Mouse (Mus musculus) liver, adult 2 months (tissue): Measurements from ENCODE around the gene Erap1. TPM values are rescaled to one million over a fixed set of nuclear protein-coding genes. Genes with fewer than 3 reads are reported as not detected.
A peak's percentile ranks its signal among the peaks of the same experiment; 100 is the strongest.
"Not testable (repeated sequence)": the region's sequence is repeated elsewhere in the genome, so short reads cannot be mapped to it uniquely, and the experiment has no call there.

ENCODE experiments used
- DNase-seq: peaks from one replicate; pipeline ENCODE4 v3.0.0-alpha.2; 2011; ENCODE audit warnings: low read depth, low spot score; ENCODE audit errors: extremely low read depth
- H3K27ac ChIP-seq: fragments of 200-500 bp; replicated peaks from 2 replicates; pipeline ENCODE4 v1.5.1; 2012; ENCODE audit warnings: low read depth, mild to moderate bottlenecking, control low read depth, inconsistent platforms, low read length; ENCODE audit not compliant: insufficient read depth
- H3K27me3 ChIP-seq: fragments of 200-500 bp; 2 replicates; pipeline ENCODE4 v1.6.1; 2012; ENCODE audit warnings: mild to moderate bottlenecking, moderate library complexity, low read length, inconsistent platforms; ENCODE audit not compliant: control insufficient read depth, insufficient read depth
- H3K36me3 ChIP-seq: fragments of 200-500 bp; 2 replicates; pipeline ENCODE4 v1.6.1; 2012; ENCODE audit warnings: low read length, inconsistent platforms; ENCODE audit not compliant: control insufficient read depth, insufficient read depth
- H3K4me1 ChIP-seq: fragments of 200-500 bp; 2 replicates; pipeline ENCODE4 v1.6.1; 2011; ENCODE audit warnings: low read length; ENCODE audit not compliant: control insufficient read depth, insufficient read depth
- H3K4me3 ChIP-seq: fragments of 200-500 bp; 2 replicates; pipeline ENCODE4 v1.5.1; 2011; ENCODE audit warnings: low read depth, mild to moderate bottlenecking, control low read depth, low read length, moderate library complexity; ENCODE audit not compliant: insufficient read depth
- H3K79me2 ChIP-seq: fragments of 200-500 bp; 2 replicates; pipeline ENCODE4 v1.6.1; 2012; ENCODE audit warnings: inconsistent platforms, mild to moderate bottlenecking, low read length, moderate library complexity; ENCODE audit not compliant: control insufficient read depth, insufficient read depth
- H3K9ac ChIP-seq: fragments of 200-500 bp; 2 replicates; pipeline ENCODE4 v1.6.1; 2012; ENCODE audit warnings: low read depth, mild to moderate bottlenecking, control low read depth, inconsistent platforms, low read length
- CTCF ChIP-seq: fragments of 200-500 bp; IDR thresholded peaks from 2 replicates; pipeline ENCODE4 v1.5.1; 2011; ENCODE audit warnings: low read depth, low read length, control low read depth
- POLR2A ChIP-seq: fragments of 200-500 bp; IDR thresholded peaks from 2 replicates; pipeline ENCODE4 v1.6.1; 2011; ENCODE audit warnings: low read length, control low read depth; ENCODE audit not compliant: insufficient read depth; ENCODE audit errors: extremely low read depth
- whole genome bisulfite sequencing: fragments of 180-500 bp; shearing (Covaris S2); methylation state at CpG from one replicate; pipeline ENCODE4 v1.1.7; 2018; 5-methylcytosine and 5-hydroxymethylcytosine counted together
- polyA plus RNA-seq: library from polyadenylated mRNA; depleted of rRNA; stranded (reverse); fragments of >200 nt; gene quantifications from 2 replicates; pipeline ENCODE4 v1.2.3, GENCODE M21; 2012; rRNA removed
- total RNA-seq: library from RNA; depleted of rRNA; stranded (reverse); fragments of >200 nt; gene quantifications from 2 replicates; pipeline ENCODE4 v1.2.3, GENCODE M21; 2014; rRNA removed

The Erap1 gene
- total RNA-seq (102 and 130 TPM in 2 replicates), polyA plus RNA-seq (16.3 and 18.1 TPM in 2 replicates)

DNA sequence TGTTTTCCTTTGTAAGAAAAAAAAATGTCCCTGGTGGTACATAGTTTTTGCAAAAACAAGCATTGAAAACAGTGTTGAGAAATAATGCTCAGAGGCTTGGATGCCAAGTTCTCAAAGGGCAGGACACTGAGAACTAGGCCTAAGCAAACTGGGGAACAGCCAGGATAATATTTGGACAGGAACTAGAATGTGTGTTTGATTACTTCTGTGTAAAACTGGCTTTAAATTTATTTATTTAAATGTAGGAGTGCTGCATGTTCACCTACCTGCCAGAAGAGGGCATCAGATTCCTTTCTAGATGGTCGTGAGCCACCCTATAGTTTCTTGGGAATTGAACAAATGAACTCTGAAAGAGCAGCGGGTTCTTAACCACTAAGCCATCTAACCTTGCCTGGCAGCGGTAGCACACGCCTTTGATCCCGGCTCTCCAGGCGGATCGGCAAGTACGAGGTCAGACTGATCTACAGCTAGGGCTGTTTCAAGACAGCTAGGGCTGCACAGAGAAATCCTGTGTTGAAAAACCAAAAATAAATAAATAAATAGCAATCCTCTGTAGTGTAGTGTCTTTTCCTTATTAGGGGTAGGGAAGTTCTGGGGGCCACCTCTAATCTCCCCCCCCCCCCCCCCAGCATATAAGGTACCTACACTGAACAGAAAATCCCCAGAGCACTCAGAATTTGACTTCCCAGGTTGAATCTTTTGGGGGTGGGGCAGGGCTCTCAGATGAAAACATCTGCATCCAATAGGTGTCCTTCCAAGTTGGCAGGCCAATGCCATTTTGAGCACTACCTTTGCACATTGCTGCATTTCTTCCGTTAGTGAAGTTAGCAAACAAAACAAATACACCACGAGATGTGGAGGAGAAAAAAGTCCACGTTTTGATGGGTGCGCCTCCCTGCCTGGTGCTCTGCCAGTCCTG lies at the start of gene Erap1:
Erap1 (plus strand) TSS at position 776 of the 919 bp plus-strand sequence.
- TF ChIP-seq POLR2A (no peak), CTCF (peak; percentile 54)
- peak within 1 kb of the TSS; percentile 96 for H3K9ac ChIP-seq
- H3K79me2 ChIP-seq: 0 out of 2 replicates have a peak, but pooled peaks cover 2% of the 10 kb centered on the region
- peaks cover 2% of the 10 kb centered on the region; the same call in 1 of the 2 replicates for H3K4me1 ChIP-seq
- WGBS: under 1% methylated on average over 12 of the region's 12 CpGs
- peak within 1 kb of the TSS; percentile 94 for H3K27ac ChIP-seq
- H3K36me3 ChIP-seq: no peaks in the 10 kb centered on the region
- H3K4me3 ChIP-seq: peak within 1 kb of the TSS; percentile 88
- peak; percentile 97 for DNase-seq
- no peaks in the 10 kb centered on the region for H3K27me3 ChIP-seq

DNA sequence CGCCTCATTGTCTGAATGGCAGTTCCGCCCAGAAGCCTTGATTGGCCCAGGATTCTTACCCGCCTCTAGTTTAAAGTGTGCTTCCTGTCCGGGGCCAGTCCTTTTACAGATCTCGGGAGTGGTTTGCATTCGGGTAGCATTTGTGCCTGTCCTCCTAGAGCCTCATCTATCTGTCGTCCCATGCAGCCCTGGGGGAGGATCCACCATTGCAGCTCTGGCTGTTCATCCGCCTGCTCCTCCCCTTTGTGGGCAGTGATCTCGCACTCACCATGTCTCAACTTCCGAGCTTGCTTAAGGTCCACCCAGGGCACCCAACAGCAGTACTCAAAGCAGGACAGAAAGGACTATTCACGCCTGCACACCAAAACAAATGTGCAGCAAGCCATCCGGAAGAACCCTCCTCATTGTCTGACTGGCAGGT lies 48.0 kb upstream of the Erap1 start:
- H3K4me1 ChIP-seq, H3K27me3 ChIP-seq, H3K4me3 ChIP-seq, H3K27ac ChIP-seq, H3K9ac ChIP-seq, H3K36me3 ChIP-seq, H3K79me2 ChIP-seq: not testable (repeated sequence)
- WGBS: 61% methylated on average over 12 of the region's 12 CpGs
- DNase-seq: peak; percentile 17

DNA sequence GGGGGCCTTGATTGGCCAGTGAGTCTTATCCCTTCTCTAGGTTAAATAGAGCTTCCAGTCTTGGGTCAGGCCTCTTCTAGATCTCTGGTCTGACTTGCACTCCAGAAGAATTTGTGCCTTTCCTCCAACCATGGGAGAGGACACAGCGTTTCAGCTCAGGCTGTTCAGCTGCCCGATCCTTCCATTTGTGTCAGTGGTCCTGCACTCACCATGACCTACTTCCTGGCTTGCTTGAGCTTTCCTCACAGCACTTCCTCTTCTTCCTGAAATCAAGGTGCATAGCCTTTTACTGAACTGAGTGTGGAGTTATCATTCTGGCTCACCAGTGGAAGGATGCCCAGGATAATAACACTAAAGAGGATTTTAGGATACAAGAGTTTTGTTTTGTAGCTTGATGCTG lies 47.5 kb upstream of the Erap1 start:
- not testable (repeated sequence) for H3K36me3 ChIP-seq, H3K27me3 ChIP-seq, H3K79me2 ChIP-seq, H3K4me3 ChIP-seq, DNase-seq, H3K4me1 ChIP-seq, H3K27ac ChIP-seq, H3K9ac ChIP-seq
- 72% methylated on average over 2 of the region's 2 CpGs for WGBS

DNA sequence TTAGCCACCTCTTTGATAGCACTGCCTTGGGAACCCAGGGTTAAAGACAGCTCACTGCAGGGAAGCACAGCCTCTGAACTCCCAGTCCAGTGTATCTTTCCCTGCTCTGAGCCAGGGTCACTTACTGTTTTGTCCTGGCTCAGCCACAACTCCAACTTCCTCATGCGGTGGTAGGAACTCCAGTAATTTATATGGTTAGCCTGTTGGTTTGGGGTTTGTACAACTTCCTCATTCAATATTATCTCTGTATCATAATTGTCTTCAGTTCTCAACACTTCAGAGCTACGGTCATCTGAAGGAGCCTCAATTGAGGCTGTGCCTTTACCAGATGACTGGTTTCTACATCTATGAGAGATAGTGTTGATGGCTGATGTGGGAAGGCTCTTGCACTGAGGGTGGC lies 42.3 kb upstream of the Erap1 start:
- not testable (repeated sequence) for H3K4me3 ChIP-seq, DNase-seq, H3K79me2 ChIP-seq, H3K36me3 ChIP-seq, H3K27me3 ChIP-seq, H3K9ac ChIP-seq, H3K4me1 ChIP-seq, H3K27ac ChIP-seq
- 85% methylated on average over 2 of the region's 2 CpGs for WGBS

DNA sequence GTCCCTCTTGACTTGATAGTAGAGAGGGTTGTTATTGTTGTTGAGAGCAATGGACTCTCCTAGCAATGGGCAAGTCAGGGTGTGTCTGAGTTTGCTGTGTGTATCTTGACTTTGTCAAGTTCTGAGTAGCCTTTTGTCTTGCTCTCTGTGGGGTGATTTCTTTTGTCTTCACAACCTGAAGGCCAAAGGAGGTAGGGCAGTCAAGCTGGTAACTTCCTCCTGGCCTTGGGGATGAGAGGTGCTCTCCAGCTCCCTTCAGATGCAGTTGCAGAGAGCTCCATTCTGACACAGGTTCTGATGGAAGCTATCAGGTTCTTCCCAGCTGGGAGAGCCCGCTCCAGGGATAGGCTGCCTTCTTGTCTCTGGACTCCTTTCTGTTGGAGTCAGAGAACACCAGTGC lies 37.6 kb upstream of the Erap1 start:
- not testable (repeated sequence) for H3K36me3 ChIP-seq, H3K4me3 ChIP-seq, H3K27me3 ChIP-seq, H3K9ac ChIP-seq, H3K27ac ChIP-seq, H3K4me1 ChIP-seq, DNase-seq, H3K79me2 ChIP-seq
- 94% methylated on average over 1 of the region's 1 CpGs for WGBS

DNA sequence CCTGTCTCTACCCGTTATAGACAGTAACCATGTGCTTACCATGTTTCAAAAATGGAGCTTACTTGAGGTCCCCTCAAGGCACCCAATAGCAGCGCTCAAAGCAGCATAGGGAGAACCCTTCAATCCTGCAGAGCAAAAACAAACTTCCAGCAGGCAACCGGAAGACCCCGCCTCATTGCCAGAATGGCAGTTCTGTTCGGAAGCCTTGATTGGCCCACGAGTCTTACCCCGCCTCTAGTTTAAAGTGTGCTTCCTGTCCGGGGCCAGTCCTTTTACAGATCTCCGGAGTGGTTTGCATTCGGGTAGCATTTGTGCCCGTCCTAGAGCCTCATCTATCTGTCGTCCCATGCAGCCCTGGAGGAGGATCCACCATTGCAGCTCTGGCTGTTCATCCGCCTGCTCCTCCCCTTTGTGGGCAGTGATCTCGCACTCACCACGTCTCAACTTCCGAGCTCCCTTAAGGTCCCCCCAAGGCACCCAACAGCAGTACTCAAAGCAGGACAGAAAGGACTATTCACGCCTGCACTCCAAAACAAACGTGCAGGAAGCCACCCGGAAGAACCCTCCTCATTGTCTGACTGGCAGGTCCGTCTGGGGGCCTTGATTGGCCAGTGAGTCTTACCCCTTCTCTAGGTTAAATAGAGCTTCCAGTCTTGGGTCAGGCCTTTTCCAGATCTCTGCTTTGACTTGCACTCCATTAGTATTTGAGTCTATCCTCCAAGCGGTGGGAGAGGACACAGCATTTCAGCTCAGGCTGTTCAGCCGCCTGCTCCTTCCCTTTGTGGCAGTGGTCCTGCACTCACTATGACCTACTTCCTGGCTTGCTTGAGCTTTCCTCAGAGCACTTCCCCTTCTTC lies 22.0 kb upstream of the Erap1 start:
- WGBS: 9% methylated on average over 22 of the region's 22 CpGs
- peak overlapping the region; percentile 69 for H3K27ac ChIP-seq

More for the DNA sequence above, 22.0 kb upstream of the Erap1 start:
- not testable (repeated sequence) for H3K36me3 ChIP-seq, H3K79me2 ChIP-seq, H3K27me3 ChIP-seq, H3K4me1 ChIP-seq
- peak; percentile 85 for DNase-seq
- Histone ChIP-seq H3K4me3 (peak overlapping the region; percentile 63), H3K9ac (peak overlapping the region; percentile 65)
